Mouse (Mus musculus) layer of hippocampus, adult 2 months (tissue): ENCODE results near the gene Uhmk1. TPM values are rescaled to one million over a fixed set of nuclear protein-coding genes. Genes with fewer than 3 reads are reported as not detected.
"Not testable (repeated sequence)": the region's sequence is repeated elsewhere in the genome, so short reads cannot be mapped to it uniquely, and the experiment has no call there.

ENCODE experiments used
- DNase-seq, 2 experiments: peaks; one replicate each; pipeline ENCODE4 v3.0.0; 2022; ENCODE audit warnings: low spot score in 2 of 2
- H3K27ac ChIP-seq: fragments of 200-600 bp; 2 replicates; pipeline ENCODE4 v1.8.1; 2022
- H3K4me3 ChIP-seq: fragments of 200-600 bp; 2 replicates; pipeline ENCODE4 v1.8.1; 2022; ENCODE audit warnings: mild to moderate bottlenecking
- CTCF ChIP-seq: fragments of 200-600 bp; conservative IDR thresholded peaks from 2 replicates; pipeline ENCODE4 v1.8.1; 2022; ENCODE audit warnings: antibody characterized with exemption, mild to moderate bottlenecking, moderate library complexity
- long read RNA-seq, 2 experiments: library from polyadenylated mRNA; stranded (forward); transcript quantifications; one replicate each; pipeline ENCODE4 v2.0.0; 2021; ENCODE audit warnings: borderline mapping rate in 2 of 2
- total RNA-seq, 2 experiments: library from RNA; stranded (reverse); gene quantifications; 2 replicates each; pipeline ENCODE4 v1.2.3; 2021

Uhmk1 gene
- total RNA-seq, result 100 to 1,000 TPM; 142 to 143 TPM
- long read RNA-seq, experiment 1, full-length matches to known transcripts, result 22 of 43 reads
- long read RNA-seq, experiment 1, partial matches to known transcripts, result 0 of 43 reads
- long read RNA-seq, experiment 1, other reads (novel, unspliced or antisense), result 21 of 43 reads
- long read RNA-seq, experiment 2, full-length matches to known transcripts, result 32 of 62 reads
- long read RNA-seq, experiment 2, partial matches to known transcripts, result 1 of 62 reads
- long read RNA-seq, experiment 2, other reads (novel, unspliced or antisense), result 29 of 62 reads

- DNase-seq, result peak; percentile 92
- no peak for TF ChIP-seq CTCF
- peak within 1 kb of the TSS; percentile 93 for H3K27ac ChIP-seq
- peak within 1 kb of the TSS; percentile 86 for H3K4me3 ChIP-seq
Measured at GRCm38 (mm10) chr1:170214757-170215522, at the start of gene Uhmk1. Gene Uhmk1 (minus strand): TSS chr1:170215397.

GRCm38 (mm10) chr1:170255560-170255910 lies 40.3 kb upstream of the Uhmk1 start:
- H3K27ac ChIP-seq, result peak overlapping the region; percentile 89
- 0 out of 2 replicates have a peak, but pooled peaks have one; percentile 11 for TF ChIP-seq CTCF
- H3K4me3 ChIP-seq, result peak overlapping the region; percentile 78
- peak; percentile 88 to 93 for DNase-seq

- DNase-seq, result no peak
- Histone ChIP-seq H3K27ac (peak overlapping the region; percentile 89), H3K4me3 (peak overlapping the region; percentile 78)
- TF ChIP-seq CTCF, result no peak
Measured at GRCm38 (mm10) chr1:170254893-170255559, 39.8 kb upstream of the Uhmk1 start.

GRCm38 (mm10) chr1:170245016-170245415 lies 29.8 kb upstream of the Uhmk1 start:
- TF ChIP-seq CTCF, result no peak
- peak in 1 of 2 experiments; percentile 21 for DNase-seq
- H3K27ac ChIP-seq, result no peak overlapping the region
- no peak overlapping the region for H3K4me3 ChIP-seq

- H3K4me3 ChIP-seq, DNase-seq, H3K27ac ChIP-seq: not testable (repeated sequence)
Measured at GRCm38 (mm10) chr1:170232688-170233087, 17.5 kb upstream of the Uhmk1 start, which contains the start of gene Sh2d1b2. Gene Sh2d1b2 (plus strand): TSS chr1:170232749.

GRCm38 (mm10) chr1:170223276-170223675 lies 8.1 kb upstream of the Uhmk1 start:
- Histone ChIP-seq H3K4me3 (no peak overlapping the region), H3K27ac (no peak overlapping the region)
- DNase-seq, result no peak
- no peak for TF ChIP-seq CTCF

GRCm38 (mm10) chr1:170220351-170220750 lies 5.2 kb upstream of the Uhmk1 start:
- no peak overlapping the region for H3K4me3 ChIP-seq
- no peak for DNase-seq
- TF ChIP-seq CTCF, result no peak
- no peak overlapping the region for H3K27ac ChIP-seq

GRCm38 (mm10) chr1:170218091-170218884 lies 3.1 kb upstream of the Uhmk1 start:
- Histone ChIP-seq H3K4me3 (no peak overlapping the region), H3K27ac (peak overlapping the region; percentile 61)
- TF ChIP-seq CTCF, result peak; percentile 72
- DNase-seq, result peak in 1 of 2 experiments; percentile 55

GRCm38 (mm10) chr1:170215590-170215989 lies 393 bp upstream of the Uhmk1 start:
- no peak for DNase-seq
- peak overlapping the region; percentile 86 for H3K4me3 ChIP-seq
- H3K27ac ChIP-seq, result peak overlapping the region; percentile 93
- TF ChIP-seq CTCF, result no peak

GRCm38 (mm10) chr1:170214383-170214756 lies 827 bp downstream of the Uhmk1 start:
- TF ChIP-seq CTCF, result no peak
- no peak for DNase-seq
- Histone ChIP-seq H3K27ac (peak overlapping the region; percentile 93), H3K4me3 (peak overlapping the region; percentile 86)

- DNase-seq, result no peak
- Histone ChIP-seq H3K27ac (no peak overlapping the region), H3K4me3 (no peak overlapping the region)
- no peak for TF ChIP-seq CTCF
Measured at GRCm38 (mm10) chr1:170213181-170213879, 1.9 kb downstream of the Uhmk1 start.

GRCm38 (mm10) chr1:170206395-170206794 lies 8.8 kb downstream of the Uhmk1 start:
- DNase-seq, result no peak
- no peak overlapping the region for H3K27ac ChIP-seq
- no peak overlapping the region for H3K4me3 ChIP-seq
- TF ChIP-seq CTCF, result no peak
